21 mouse cellular contexts compared by ENCODE assay signal in the genomic region with DNA sequence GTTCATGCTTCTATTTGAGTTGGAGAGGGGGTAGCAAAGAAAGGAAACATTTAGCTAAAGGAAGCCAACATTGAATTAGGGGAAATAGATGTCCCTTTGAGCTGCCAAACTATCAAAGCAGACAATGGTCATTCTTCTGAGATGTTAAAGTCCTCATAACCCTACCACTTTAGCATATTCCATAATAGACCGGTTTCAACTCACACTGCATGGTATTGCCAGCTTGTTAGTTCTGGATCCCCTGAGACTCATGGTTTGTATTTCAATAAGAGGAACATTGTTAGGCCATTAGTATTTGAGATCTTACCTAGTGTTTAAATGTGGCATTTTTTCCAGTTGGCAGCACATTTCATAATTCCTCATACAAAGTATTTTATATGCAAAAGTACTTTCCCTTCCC. TPM values are rescaled to one million over a fixed set of nuclear protein-coding genes. Genes with fewer than 3 reads are reported as not detected.
DNase-seq lines count a peak whose midpoint lies in the region; ATAC-seq and TF ChIP-seq lines count a peak whose summit lies in the region.
"Had no signal": no experiment of that assay in that cellular context is flagged by ENCODE, and none has a peak within 500 bp of the region (broad histone marks: within the 10 kb centered on the region; RNA-seq: fewer than 3 reads in every experiment).

No protein-coding gene starts in this region.

- peaks cover 53% of the 10 kb centered on the region for H3K36me3 ChIP-seq in embryonic facial prominence, embryonic 13.5 days
- peaks cover 45% of the 10 kb centered on the region for H3K36me3 ChIP-seq in embryonic facial prominence, embryonic 10.5 days (replicated peaks)
- peaks cover 40% of the 10 kb centered on the region for H3K36me3 ChIP-seq in heart, postnatal 0 days (replicated peaks; ENCODE audit: control insufficient read depth, insufficient read depth, low read length)
- H3K36me3 ChIP-seq in limb, embryonic 15.5 days: peaks cover 54% of the 10 kb centered on the region
- H3K36me3 ChIP-seq in limb, embryonic 10.5 days: peaks cover 57% of the 10 kb centered on the region

- H3K9ac ChIP-seq in embryonic facial prominence, embryonic 13.5 days: no peak overlapping the region
- no peak overlapping the region for H3K9ac ChIP-seq in heart, postnatal 0 days (replicated peaks; ENCODE audit: low read depth, low read length)
- H3K9ac ChIP-seq in limb, embryonic 15.5 days: no peak overlapping the region
- H3K9ac ChIP-seq: hindbrain, embryonic 12.5 days; neural tube, embryonic 13.5 days had no signal

- no peak overlapping the region for H3K4me3 ChIP-seq in embryonic facial prominence, embryonic 13.5 days
- H3K4me3 ChIP-seq in embryonic facial prominence, embryonic 10.5 days: no peak overlapping the region
- no peak overlapping the region for H3K4me3 ChIP-seq in heart, postnatal 0 days (ENCODE audit: low read depth, low read length)
- no peak overlapping the region for H3K4me3 ChIP-seq in limb, embryonic 15.5 days
- no peak overlapping the region for H3K4me3 ChIP-seq in limb, embryonic 10.5 days
- H3K4me3 ChIP-seq in brown adipose tissue, adult 24 weeks (ENCODE audit: insufficient read depth, low read depth, low read length): no peak overlapping the region
- H3K4me3 ChIP-seq: hindbrain, embryonic 12.5 days; myocyte; neural tube, embryonic 13.5 days had no signal

- WGBS in embryonic facial prominence, embryonic 13.5 days: 82% methylated on average over 1 of the region's 1 CpGs
- 80% methylated on average over 1 of the region's 1 CpGs for WGBS in embryonic facial prominence, embryonic 10.5 days
- 59% methylated on average over 1 of the region's 1 CpGs for WGBS in heart, postnatal 0 days
- 61% methylated on average over 1 of the region's 1 CpGs for WGBS in limb, embryonic 15.5 days
- 97% methylated on average over 1 of the region's 1 CpGs for WGBS in limb, embryonic 10.5 days

- no peak for DNase-seq in embryonic facial prominence, embryonic 10.5 days (ENCODE audit: low spot score)
- no peak for DNase-seq in heart, postnatal 0 days (ENCODE audit: low spot score)
- no peak for DNase-seq in heart, postnatal 4 days
- no peak for DNase-seq in limb, embryonic 10.5 days (ENCODE audit: low spot score)
- DNase-seq in urinary bladder, postnatal 36 days (ENCODE audit: low spot score in 2 of 2): no peak
- DNase-seq: adrenal gland, postnatal 14 days; cerebellum, adult 9-10 months; layer of hippocampus, adult 9-11 months; lung, postnatal 36 days; retina, postnatal 1 day; right cerebral cortex, postnatal 25 days; spleen, adult 18-20 months; thymus, postnatal 14 days had no signal

- H3K27ac ChIP-seq in embryonic facial prominence, embryonic 13.5 days: peak overlapping the region; percentile 39; the same call in 1 of the 2 replicates
- no peak overlapping the region for H3K27ac ChIP-seq in embryonic facial prominence, embryonic 10.5 days (replicated peaks)
- peak overlapping the region; percentile 70 for H3K27ac ChIP-seq in heart, postnatal 0 days (ENCODE audit: low read depth)
- peak overlapping the region; percentile 17; the same call in 1 of the 2 replicates for H3K27ac ChIP-seq in limb, embryonic 15.5 days
- no peak overlapping the region for H3K27ac ChIP-seq in limb, embryonic 10.5 days
- peak overlapping the region; percentile 95 for H3K27ac ChIP-seq in brown adipose tissue, adult 24 weeks (replicated peaks; ENCODE audit: low read depth, low read length)
- H3K27ac ChIP-seq: hindbrain, embryonic 12.5 days; neural tube, embryonic 13.5 days had no signal

- H3K27me3 ChIP-seq in embryonic facial prominence, embryonic 13.5 days: no peaks in the 10 kb centered on the region
- H3K27me3 ChIP-seq in embryonic facial prominence, embryonic 10.5 days (replicated peaks; ENCODE audit: low read depth, poor library complexity, severe bottlenecking): no peaks in the 10 kb centered on the region
- H3K27me3 ChIP-seq in heart, postnatal 0 days (ENCODE audit: control insufficient read depth, insufficient read depth, low read length): no peaks in the 10 kb centered on the region
- no peaks in the 10 kb centered on the region for H3K27me3 ChIP-seq in limb, embryonic 15.5 days
- H3K27me3 ChIP-seq in limb, embryonic 10.5 days (ENCODE audit: low read depth, poor library complexity, severe bottlenecking): no peaks in the 10 kb centered on the region
- H3K27me3 ChIP-seq: hindbrain, embryonic 12.5 days; neural tube, embryonic 13.5 days had no signal

- H3K9me3 ChIP-seq in embryonic facial prominence, embryonic 13.5 days: no peaks in the 10 kb centered on the region
- H3K9me3 ChIP-seq in embryonic facial prominence, embryonic 10.5 days: 0 out of 2 replicates have a peak, but pooled peaks cover 4% of the 10 kb centered on the region
- no peaks in the 10 kb centered on the region for H3K9me3 ChIP-seq in heart, postnatal 0 days (replicated peaks; ENCODE audit: control insufficient read depth, low read length)
- no peaks in the 10 kb centered on the region for H3K9me3 ChIP-seq in limb, embryonic 15.5 days
- no peaks in the 10 kb centered on the region for H3K9me3 ChIP-seq in limb, embryonic 10.5 days (replicated peaks)
- H3K9me3 ChIP-seq: neural tube, embryonic 13.5 days had no signal

- no peak for TF ChIP-seq CTCF in heart, postnatal 0 days (IDR thresholded peaks at IDR 0.05; ENCODE audit: low read depth)

- H3K4me2 ChIP-seq in embryonic facial prominence, embryonic 13.5 days: no peak overlapping the region
- 0 out of 2 replicates have a peak overlapping the region, but pooled peaks have one; percentile 0 for H3K4me2 ChIP-seq in heart, postnatal 0 days (ENCODE audit: low read depth, low read length)
- H3K4me2 ChIP-seq in limb, embryonic 15.5 days: no peak overlapping the region
- H3K4me2 ChIP-seq: hindbrain, embryonic 12.5 days; neural tube, embryonic 13.5 days had no signal

- no peak for ATAC-seq in embryonic facial prominence, embryonic 13.5 days (ENCODE audit: insufficient number of reproducible peaks, insufficient read depth, low FRiP score, low TSS enrichment, low read depth)
- ATAC-seq in heart, postnatal 0 days (ENCODE audit: insufficient read depth, low read depth): no peak
- ATAC-seq in limb, embryonic 15.5 days (ENCODE audit: insufficient number of reproducible peaks, low FRiP score, low TSS enrichment, low read depth): no peak
- ATAC-seq: intestine, postnatal 0 days; midbrain, embryonic 16.5 days had no signal

- peaks cover 6% of the 10 kb centered on the region for H3K4me1 ChIP-seq in embryonic facial prominence, embryonic 13.5 days
- H3K4me1 ChIP-seq in embryonic facial prominence, embryonic 10.5 days: 0 out of 2 replicates have a peak, but pooled peaks cover 4% of the 10 kb centered on the region
- H3K4me1 ChIP-seq in heart, postnatal 0 days (ENCODE audit: control insufficient read depth, insufficient read depth): peaks cover 7% of the 10 kb centered on the region; the same call in 1 of the 2 replicates
- peaks cover 3% of the 10 kb centered on the region; the same call in 1 of the 2 replicates for H3K4me1 ChIP-seq in limb, embryonic 15.5 days
- H3K4me1 ChIP-seq in limb, embryonic 10.5 days: peaks cover 3% of the 10 kb centered on the region
- H3K4me1 ChIP-seq in brown adipose tissue, adult 24 weeks (ENCODE audit: control insufficient read depth, insufficient read depth, insufficient read length, low read length): peaks cover 29% of the 10 kb centered on the region

- 0 out of 2 replicates have a peak, but pooled peaks have one; percentile 20 for TF ChIP-seq EP300 in heart, postnatal 0 days (IDR thresholded peaks at IDR 0.05; ENCODE audit: low read depth)

RNA-seq across cellular contexts. Expression of gene Dstyk, which starts 19.6 kb away (rescaled TPM):
- polyA plus RNA-seq in embryonic facial prominence, embryonic 13.5 days (2015; fragmentation: Nextera tagmentation; extraction: Ambion mirVana): 16.1 and 17.7 TPM in 2 replicates
- 13.2 and 13.5 TPM in 2 replicates for polyA plus RNA-seq in embryonic facial prominence, embryonic 10.5 days (2016; fragmentation: Nextera tagmentation; extraction: Ambion mirVana)
- 6.7 and 37.6 TPM in 2 replicates for total RNA-seq in heart, postnatal 0 days (2014; rRNA removed; ENCODE audit: low replicate concordance)
- 6.3 and 6.7 TPM in 2 replicates for polyA plus RNA-seq in heart, postnatal 0 days (2015; fragmentation: Nextera tagmentation; extraction: Ambion mirVana)
- 10 to 100 TPM; 16.9 to 17.3 TPM for total RNA-seq in heart, postnatal 4 days (2021)
- 13.7 and 16.5 TPM in 2 replicates for polyA plus RNA-seq in limb, embryonic 15.5 days (2015; fragmentation: Nextera tagmentation; extraction: Ambion mirVana)
- polyA plus RNA-seq in limb, embryonic 10.5 days (2016; fragmentation: Nextera tagmentation; extraction: Ambion mirVana): 13.3 and 15.9 TPM in 2 replicates
- 5.3 and 7.7 TPM in 2 replicates for polyA plus RNA-seq in brown adipose tissue, adult 24 weeks (2012; ENCODE audit: insufficient read depth, insufficient read length, missing spikeins)

RNA-seq across cellular contexts. Expression of gene Rbbp5, which starts 40.2 kb away (rescaled TPM):
- polyA plus RNA-seq in embryonic facial prominence, embryonic 13.5 days (2015; fragmentation: Nextera tagmentation; extraction: Ambion mirVana): 47.2 and 49.6 TPM in 2 replicates
- 61.9 and 66.2 TPM in 2 replicates for polyA plus RNA-seq in embryonic facial prominence, embryonic 10.5 days (2016; fragmentation: Nextera tagmentation; extraction: Ambion mirVana)
- 21.6 and 35.3 TPM in 2 replicates for total RNA-seq in heart, postnatal 0 days (2014; rRNA removed; ENCODE audit: low replicate concordance)
- 15.8 and 17.8 TPM in 2 replicates for polyA plus RNA-seq in heart, postnatal 0 days (2015; fragmentation: Nextera tagmentation; extraction: Ambion mirVana)
- 10 to 100 TPM; 20.5 to 22.0 TPM for total RNA-seq in heart, postnatal 4 days (2021)
- polyA plus RNA-seq in limb, embryonic 15.5 days (2015; fragmentation: Nextera tagmentation; extraction: Ambion mirVana): 40.1 and 41.5 TPM in 2 replicates
- polyA plus RNA-seq in limb, embryonic 10.5 days (2016; fragmentation: Nextera tagmentation; extraction: Ambion mirVana): 59.4 and 66.8 TPM in 2 replicates
- 12.0 and 17.4 TPM in 2 replicates for polyA plus RNA-seq in brown adipose tissue, adult 24 weeks (2012; ENCODE audit: insufficient read depth, insufficient read length, missing spikeins)

RNA-seq across cellular contexts. Expression of gene Tmcc2, which starts 45.9 kb away (rescaled TPM):
- polyA plus RNA-seq in embryonic facial prominence, embryonic 13.5 days (2015; fragmentation: Nextera tagmentation; extraction: Ambion mirVana): 10.5 and 16.1 TPM in 2 replicates
- 10.2 and 11.7 TPM in 2 replicates for polyA plus RNA-seq in embryonic facial prominence, embryonic 10.5 days (2016; fragmentation: Nextera tagmentation; extraction: Ambion mirVana)
- total RNA-seq in heart, postnatal 0 days (2014; rRNA removed; ENCODE audit: low replicate concordance): 19.9 and 20.4 TPM in 2 replicates
- 4.6 and 6.5 TPM in 2 replicates for polyA plus RNA-seq in heart, postnatal 0 days (2015; fragmentation: Nextera tagmentation; extraction: Ambion mirVana)
- total RNA-seq in heart, postnatal 4 days (2021): 10 to 100 TPM; 17.0 to 17.5 TPM
- polyA plus RNA-seq in limb, embryonic 15.5 days (2015; fragmentation: Nextera tagmentation; extraction: Ambion mirVana): 7.3 and 9.9 TPM in 2 replicates
- polyA plus RNA-seq in limb, embryonic 10.5 days (2016; fragmentation: Nextera tagmentation; extraction: Ambion mirVana): 7.6 and 8.0 TPM in 2 replicates
- 2.1 and 2.5 TPM in 2 replicates for polyA plus RNA-seq in brown adipose tissue, adult 24 weeks (2012; ENCODE audit: insufficient read depth, insufficient read length, missing spikeins)

Comparison
In these comparisons a context has a peak if more than half of its experiments do, and no peak if none do; other contexts are left out.
1. H3K27ac ChIP-seq: peak in embryonic facial prominence, embryonic 13.5 days (single experiment), heart, postnatal 0 days (single experiment), limb, embryonic 15.5 days (single experiment) and brown adipose tissue, adult 24 weeks (single experiment); none in embryonic facial prominence, embryonic 10.5 days (single experiment) and limb, embryonic 10.5 days (single experiment).